Mouse (Mus musculus): Measurements from ENCODE around the gene Tyw5. TPM values are rescaled to one million over a fixed set of nuclear protein-coding genes. Genes with fewer than 3 reads are reported as not detected.
A peak's percentile ranks its signal among the peaks of the same experiment; 100 is the strongest.

Tyw5 gene
- 20.4 and 21.9 TPM in 2 replicates for polyA plus RNA-seq (2016; fragmentation: Nextera tagmentation; extraction: Ambion mirVana)

DNA sequence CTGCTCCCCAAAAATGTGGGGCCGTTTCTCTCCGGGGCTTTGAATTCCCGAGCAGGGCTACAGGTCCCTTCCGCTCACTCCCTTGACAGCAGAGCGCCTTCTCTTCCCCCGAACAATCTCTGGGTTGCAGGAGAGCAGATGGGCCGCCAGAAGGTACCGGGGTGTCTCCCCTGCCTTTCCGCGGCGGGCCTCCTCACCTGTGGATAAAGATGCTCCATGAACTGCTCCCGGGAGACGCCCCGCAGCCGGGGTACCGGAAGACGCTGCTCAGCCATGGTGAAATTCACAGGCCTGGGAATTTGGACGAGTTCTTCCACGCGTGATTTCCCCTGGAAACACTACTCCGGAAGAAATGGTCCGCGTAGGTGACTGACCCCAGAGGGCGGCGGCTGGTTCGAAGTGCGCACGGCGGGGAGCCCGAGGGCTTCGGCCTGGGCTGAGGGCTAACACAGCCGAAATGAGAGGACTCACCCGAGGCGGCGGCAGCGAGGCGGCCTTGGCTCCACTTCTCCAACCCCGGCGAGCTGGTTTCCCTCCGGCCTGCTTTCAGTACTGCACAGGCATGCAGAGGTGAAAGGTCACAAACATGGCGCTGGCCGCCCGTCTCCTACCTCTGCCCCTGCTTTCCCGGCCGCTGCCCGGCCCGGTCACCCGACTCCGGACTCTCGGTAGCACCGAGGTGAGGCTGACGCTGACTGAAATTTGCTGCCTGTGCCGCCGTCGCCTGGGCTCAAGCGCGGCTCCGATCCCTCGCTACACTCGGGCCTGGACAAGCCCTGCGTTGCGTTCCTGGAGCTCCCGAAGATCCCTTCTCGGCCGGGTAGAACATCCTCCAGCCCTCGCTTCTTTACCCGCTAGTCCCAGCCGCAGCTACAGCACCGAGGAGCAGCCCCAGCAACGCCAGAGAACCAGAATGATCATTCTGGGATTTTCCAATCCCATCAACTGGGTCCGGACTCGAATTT is at the start of gene Tyw5, which contains the start of gene Maip1:
TSS of gene Tyw5 (minus strand) at position 915 of the 965 bp plus-strand sequence.
TSS of gene Maip1 (plus strand) at position 142 of the 965 bp plus-strand sequence.
- Histone ChIP-seq H3K9ac (peak within 1 kb of the TSS; percentile 95), H3K36me3 (peaks cover 6% of the 10 kb centered on the region), H3K4me3 (peak within 1 kb of the TSS; percentile 94), H3K9me3 (replicated peaks) (no peaks in the 10 kb centered on the region), H3K27me3 (replicated peaks) (no peaks in the 10 kb centered on the region), H3K4me1 (replicated peaks) (peaks cover 19% of the 10 kb centered on the region), H3K27ac (ENCODE audit: poor library complexity, severe bottlenecking) (peak within 1 kb of the TSS; percentile 87), H3K4me2 (peak within 1 kb of the TSS; percentile 89)
- WGBS, result under 1% methylated on average over 72 of the region's 72 CpGs
- peak; percentile 90 for ATAC-seq (ENCODE audit: insufficient number of reproducible peaks, low FRiP score)

DNA sequence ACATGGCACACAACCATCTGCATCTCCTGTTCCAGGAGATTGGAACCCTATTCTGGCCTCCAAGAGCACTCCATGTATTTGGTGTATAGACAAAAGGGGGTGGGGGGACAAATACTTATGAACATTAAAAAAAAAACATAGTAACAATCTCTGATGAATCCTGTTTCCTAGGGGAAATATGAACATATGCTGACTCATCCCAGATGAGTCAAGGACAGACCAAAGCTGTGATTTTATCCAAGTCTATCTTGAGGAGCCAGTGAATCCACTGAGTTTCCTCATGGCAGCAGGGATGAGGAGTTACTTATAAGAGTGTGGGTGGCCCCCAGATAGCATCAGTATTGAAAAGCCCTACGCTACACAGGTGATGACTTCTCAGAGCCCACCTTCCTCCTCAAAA is 43.3 kb upstream of the Tyw5 start:
- 88% methylated on average over 1 of the region's 1 CpGs for WGBS
- Histone ChIP-seq H3K4me1 (replicated peaks) (no peaks in the 10 kb centered on the region), H3K4me3 (no peak overlapping the region), H3K9me3 (replicated peaks) (no peaks in the 10 kb centered on the region), H3K4me2 (no peak overlapping the region), H3K9ac (no peak overlapping the region), H3K36me3 (no peaks in the 10 kb centered on the region), H3K27me3 (replicated peaks) (no peaks in the 10 kb centered on the region), H3K27ac (ENCODE audit: poor library complexity, severe bottlenecking) (no peak overlapping the region)
- ATAC-seq (ENCODE audit: insufficient number of reproducible peaks, low FRiP score), result no peak

DNA sequence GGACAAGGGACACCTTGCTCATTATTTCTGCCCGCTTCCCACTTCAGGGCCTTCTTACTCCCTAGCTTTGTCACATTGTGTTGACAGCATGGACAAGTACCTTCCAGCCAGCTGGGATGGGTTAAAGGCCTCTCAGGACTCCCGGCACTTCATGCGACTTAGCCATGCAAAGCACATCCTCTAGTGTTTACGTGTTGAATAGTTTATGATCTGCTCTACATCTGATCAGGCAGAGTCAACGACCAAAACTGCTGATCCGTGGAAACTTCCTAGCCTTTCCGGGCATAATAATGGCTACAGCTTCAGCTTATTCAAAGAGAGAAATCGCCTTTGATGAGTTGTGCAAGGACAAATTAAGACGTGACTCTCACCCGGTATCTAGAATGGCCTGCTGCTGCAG is 38.8 kb upstream of the Tyw5 start:
- no peak for ATAC-seq (ENCODE audit: insufficient number of reproducible peaks, low FRiP score)

DNA sequence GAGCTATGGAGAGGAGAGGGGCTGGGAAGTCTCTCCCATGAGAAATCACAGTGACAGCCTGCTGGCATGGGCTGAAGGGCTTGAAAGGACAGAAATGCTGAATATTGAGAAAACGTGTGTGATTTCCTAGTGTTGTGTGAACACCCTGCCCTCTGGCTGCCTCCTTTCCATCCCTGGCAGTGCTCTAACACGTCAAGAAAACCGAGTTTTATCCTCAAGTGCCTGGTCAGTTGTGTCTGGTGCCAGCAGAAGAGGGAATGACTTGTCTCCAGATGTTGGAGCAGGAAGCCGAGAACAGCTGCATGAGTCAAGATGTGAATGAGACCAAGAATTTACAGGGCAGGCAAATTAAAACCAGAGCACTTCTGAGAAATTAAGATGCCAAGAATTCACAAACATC is 33.9 kb upstream of the Tyw5 start:
- H3K4me3 ChIP-seq, result no peak overlapping the region
- no peaks in the 10 kb centered on the region for H3K27me3 ChIP-seq (replicated peaks)
- no peak overlapping the region for H3K4me2 ChIP-seq
- no peaks in the 10 kb centered on the region for H3K36me3 ChIP-seq
- peaks cover 17% of the 10 kb centered on the region for H3K4me1 ChIP-seq (replicated peaks)
- H3K9me3 ChIP-seq (replicated peaks), result no peaks in the 10 kb centered on the region
- no peak overlapping the region for H3K27ac ChIP-seq (ENCODE audit: poor library complexity, severe bottlenecking)
- 44% methylated on average over 4 of the region's 4 CpGs for WGBS
- H3K9ac ChIP-seq, result no peak overlapping the region
- no peak for ATAC-seq (ENCODE audit: insufficient number of reproducible peaks, low FRiP score)

More for the DNA sequence above, 38.8 kb upstream of the Tyw5 start:
- no peaks in the 10 kb centered on the region for H3K9me3 ChIP-seq (replicated peaks)
- no peak overlapping the region for H3K4me3 ChIP-seq
- H3K9ac ChIP-seq, result no peak overlapping the region
- H3K27me3 ChIP-seq (replicated peaks), result no peaks in the 10 kb centered on the region
- no peak overlapping the region for H3K27ac ChIP-seq (ENCODE audit: poor library complexity, severe bottlenecking)
- H3K36me3 ChIP-seq, result no peaks in the 10 kb centered on the region
- no peak overlapping the region for H3K4me2 ChIP-seq
- WGBS, result 67% methylated on average over 10 of the region's 10 CpGs
- no peaks in the 10 kb centered on the region for H3K4me1 ChIP-seq (replicated peaks)

DNA sequence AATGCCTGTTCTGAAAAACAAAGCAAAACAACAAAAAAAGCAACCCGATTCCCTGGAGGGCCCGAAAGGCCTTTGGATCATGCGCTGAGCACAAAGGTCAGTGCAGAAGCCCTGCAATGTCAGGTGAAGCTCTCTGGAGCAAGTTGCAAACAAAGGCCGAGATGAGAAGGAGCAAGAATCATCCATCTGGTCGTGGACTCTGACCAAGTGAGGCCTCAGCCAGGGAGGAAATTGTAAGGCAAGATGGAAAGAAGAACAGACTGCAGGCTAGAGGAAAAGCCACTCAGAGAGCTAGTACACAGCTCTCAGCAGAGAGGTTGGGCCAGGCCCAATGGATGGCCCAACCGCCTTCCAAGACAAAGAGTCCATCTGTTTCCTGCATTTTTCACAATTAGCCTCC is 32.1 kb upstream of the Tyw5 start:
- no peak overlapping the region for H3K9ac ChIP-seq
- H3K27me3 ChIP-seq (replicated peaks), result no peaks in the 10 kb centered on the region
- no peak overlapping the region for H3K4me3 ChIP-seq
- H3K4me2 ChIP-seq, result no peak overlapping the region
- peaks cover 17% of the 10 kb centered on the region for H3K4me1 ChIP-seq (replicated peaks)
- WGBS, result 73% methylated on average over 6 of the region's 6 CpGs
- no peaks in the 10 kb centered on the region for H3K9me3 ChIP-seq (replicated peaks)
- no peaks in the 10 kb centered on the region for H3K36me3 ChIP-seq
- H3K27ac ChIP-seq (ENCODE audit: poor library complexity, severe bottlenecking), result no peak overlapping the region
- no peak for ATAC-seq (ENCODE audit: insufficient number of reproducible peaks, low FRiP score)

DNA sequence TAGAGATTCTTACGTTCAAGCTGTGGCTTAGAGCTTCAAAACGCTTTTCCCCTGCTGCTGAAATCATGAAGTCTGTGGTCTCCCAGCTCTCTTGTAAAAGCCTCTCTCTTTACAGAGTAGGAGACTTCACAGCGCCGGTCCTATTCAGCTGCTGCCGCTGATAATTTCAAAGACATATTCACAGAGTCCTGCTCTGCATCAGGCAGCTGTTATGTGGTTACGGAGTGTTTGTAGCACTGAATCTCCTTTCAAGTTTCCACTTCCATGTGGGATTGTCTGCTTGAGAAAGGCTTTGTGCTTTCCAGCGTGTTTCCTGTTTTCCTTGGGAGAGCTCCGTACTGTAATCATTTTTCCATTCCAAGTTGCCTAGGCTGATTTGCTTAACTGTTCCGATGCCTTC is 30.1 kb upstream of the Tyw5 start:
- peak overlapping the region; percentile 56 for H3K4me2 ChIP-seq
- H3K27ac ChIP-seq (ENCODE audit: poor library complexity, severe bottlenecking), result peak overlapping the region; percentile 78
- peak; percentile 75 for ATAC-seq (ENCODE audit: insufficient number of reproducible peaks, low FRiP score)
- H3K4me3 ChIP-seq, result peak overlapping the region; percentile 15
- H3K9ac ChIP-seq, result no peak overlapping the region
- no peaks in the 10 kb centered on the region for H3K27me3 ChIP-seq (replicated peaks)
- H3K9me3 ChIP-seq (replicated peaks), result no peaks in the 10 kb centered on the region
- WGBS, result 26% methylated on average over 9 of the region's 9 CpGs
- H3K36me3 ChIP-seq, result no peaks in the 10 kb centered on the region
- H3K4me1 ChIP-seq (replicated peaks), result peaks cover 17% of the 10 kb centered on the region

DNA sequence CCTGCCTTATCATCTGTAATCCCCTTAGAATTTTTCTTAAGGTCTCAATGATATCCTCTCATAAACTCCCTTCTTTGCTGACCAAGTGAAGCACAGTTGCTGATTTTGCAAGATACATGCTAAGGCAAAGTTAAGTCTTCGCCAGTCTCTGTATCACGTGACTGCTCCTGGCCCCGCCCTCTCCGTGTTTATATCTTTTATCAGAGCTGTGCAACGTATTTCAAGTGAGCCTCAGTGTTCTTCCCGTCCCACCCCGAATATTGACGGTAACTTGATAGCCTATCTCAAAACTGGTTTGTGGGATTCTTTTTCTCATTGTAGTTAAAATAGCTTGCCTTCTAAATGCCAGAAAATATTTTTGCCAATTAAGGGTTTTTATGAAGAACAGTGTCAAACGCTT is 29.5 kb upstream of the Tyw5 start:
- Histone ChIP-seq H3K4me2 (peak overlapping the region; percentile 56), H3K9ac (no peak overlapping the region), H3K4me1 (replicated peaks) (peaks cover 17% of the 10 kb centered on the region), H3K27ac (ENCODE audit: poor library complexity, severe bottlenecking) (peak overlapping the region; percentile 78), H3K4me3 (peak overlapping the region; percentile 15), H3K27me3 (replicated peaks) (no peaks in the 10 kb centered on the region), H3K9me3 (replicated peaks) (no peaks in the 10 kb centered on the region), H3K36me3 (no peaks in the 10 kb centered on the region)
- peak; percentile 68; the same call in 1 of the 2 replicates for ATAC-seq (ENCODE audit: insufficient number of reproducible peaks, low FRiP score)
- WGBS, result 31% methylated on average over 9 of the region's 9 CpGs

DNA sequence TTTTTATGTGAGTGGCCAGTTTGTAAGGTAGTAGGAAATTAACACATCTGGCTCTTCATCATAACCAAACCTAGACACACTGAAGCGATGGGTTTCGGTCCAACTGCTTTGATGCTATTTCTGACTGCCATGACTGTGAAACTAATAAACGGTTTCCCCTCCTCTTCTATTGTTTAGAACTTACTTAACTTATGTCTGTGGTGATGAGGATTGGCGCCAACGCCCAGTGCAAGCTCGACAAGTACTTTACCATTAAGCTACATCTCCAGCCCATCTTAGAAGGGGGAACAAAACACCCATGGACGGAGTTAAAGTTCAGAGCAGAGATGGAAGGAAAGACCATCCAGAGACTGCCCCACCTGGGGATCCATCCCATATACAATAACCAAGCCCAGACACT is 26.2 kb upstream of the Tyw5 start:
- Histone ChIP-seq H3K4me2 (no peak overlapping the region), H3K4me1 (replicated peaks) (peaks cover 12% of the 10 kb centered on the region; the same call in 1 of the 2 replicates), H3K27ac (ENCODE audit: poor library complexity, severe bottlenecking) (no peak overlapping the region), H3K9ac (no peak overlapping the region), H3K36me3 (no peaks in the 10 kb centered on the region), H3K27me3 (replicated peaks) (no peaks in the 10 kb centered on the region), H3K4me3 (no peak overlapping the region), H3K9me3 (replicated peaks) (no peaks in the 10 kb centered on the region)
- ATAC-seq (ENCODE audit: insufficient number of reproducible peaks, low FRiP score), result no peak
- WGBS, result 89% methylated on average over 7 of the region's 7 CpGs

DNA sequence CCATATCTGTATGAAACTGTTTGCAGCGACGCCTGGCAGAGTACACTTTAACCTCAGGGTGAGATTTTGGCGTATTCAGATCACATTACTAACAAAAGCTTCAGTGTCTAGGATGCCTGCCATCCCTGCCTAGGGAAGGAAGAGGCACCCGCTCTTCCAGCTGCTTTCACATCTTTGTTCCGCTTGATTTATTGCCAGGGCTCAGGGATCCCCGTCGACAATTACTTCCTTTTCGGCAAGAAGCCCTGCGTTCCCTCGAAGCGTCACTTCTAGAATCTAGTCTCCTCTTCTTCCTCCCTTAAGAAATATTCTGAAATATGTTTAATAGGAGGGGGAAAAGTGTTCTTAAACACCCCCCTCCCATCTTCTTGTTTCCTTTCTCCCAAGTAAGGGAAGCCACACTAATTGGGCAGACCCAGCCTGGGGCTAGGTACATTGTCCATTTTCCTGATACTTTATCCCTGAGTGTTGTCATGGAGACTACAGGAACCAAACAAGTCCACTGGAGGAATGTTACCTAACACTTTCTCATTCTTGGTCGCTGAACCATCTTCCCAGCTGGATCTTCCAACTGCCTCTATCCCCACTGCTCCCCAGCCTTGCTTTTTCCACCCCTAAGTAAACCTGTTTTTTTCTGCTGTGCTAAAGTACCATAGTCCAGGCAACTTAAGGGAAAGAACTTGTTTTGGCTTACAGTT is 23.0 kb upstream of the Tyw5 start:
- Histone ChIP-seq H3K36me3 (no peaks in the 10 kb centered on the region), H3K27me3 (replicated peaks) (no peaks in the 10 kb centered on the region), H3K4me3 (no peak overlapping the region), H3K9ac (no peak overlapping the region), H3K4me2 (peak overlapping the region; percentile 22), H3K27ac (ENCODE audit: poor library complexity, severe bottlenecking) (no peak overlapping the region), H3K4me1 (replicated peaks) (0 out of 2 replicates have a peak, but pooled peaks cover 4% of the 10 kb centered on the region), H3K9me3 (replicated peaks) (no peaks in the 10 kb centered on the region)
- 31% methylated on average over 12 of the region's 12 CpGs for WGBS
- ATAC-seq (ENCODE audit: insufficient number of reproducible peaks, low FRiP score), result peak; percentile 38; the same call in 1 of the 2 replicates

DNA sequence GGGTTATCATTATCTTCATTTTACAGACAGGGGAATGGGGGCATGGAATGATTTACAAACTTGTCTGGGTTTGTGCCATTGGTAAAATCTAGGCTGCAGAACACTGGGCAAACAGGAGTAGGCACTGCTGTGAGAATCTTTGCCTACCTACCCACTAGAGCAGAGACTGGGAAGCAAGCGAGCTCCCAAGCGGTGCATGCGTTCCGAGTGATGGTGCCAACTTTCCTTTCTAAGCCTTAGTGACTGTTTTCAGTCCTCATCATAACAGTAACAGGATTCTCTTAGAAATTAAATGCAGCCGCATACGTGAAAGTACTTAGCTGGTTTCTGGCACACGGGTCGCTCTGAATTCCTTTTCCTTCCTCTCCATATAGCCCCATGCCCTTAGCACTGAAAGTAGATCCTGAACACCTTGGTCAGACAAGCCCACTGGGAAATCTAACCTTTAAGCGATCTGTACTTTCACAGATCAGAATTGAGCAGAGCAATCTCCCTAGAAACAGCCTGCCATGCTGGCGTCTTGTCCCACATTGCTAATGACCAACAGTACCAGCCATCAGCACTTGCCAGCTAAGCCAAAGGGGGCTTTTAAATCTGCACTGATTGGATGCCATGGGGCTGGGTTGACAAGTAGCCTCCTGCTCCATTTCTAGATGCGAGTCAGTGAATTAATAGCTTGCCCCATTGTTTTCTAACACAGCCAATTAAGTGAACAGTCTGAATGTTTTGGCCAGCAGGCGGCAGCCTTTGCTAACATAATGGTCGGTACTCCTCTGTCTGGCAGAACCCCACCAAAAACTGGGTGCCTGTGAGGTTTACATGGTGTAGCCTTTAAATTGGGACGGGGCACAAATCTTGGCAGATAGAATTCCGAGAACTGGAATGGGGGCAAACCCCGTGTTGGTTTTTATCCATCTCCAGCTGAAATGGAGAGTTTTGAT is 21.7 kb upstream of the Tyw5 start:
- Histone ChIP-seq H3K4me3 (no peak overlapping the region), H3K4me2 (0 out of 2 replicates have a peak overlapping the region, but pooled peaks have one; percentile 17), H3K36me3 (no peaks in the 10 kb centered on the region), H3K9ac (no peak overlapping the region), H3K9me3 (replicated peaks) (no peaks in the 10 kb centered on the region), H3K27me3 (replicated peaks) (no peaks in the 10 kb centered on the region), H3K27ac (ENCODE audit: poor library complexity, severe bottlenecking) (no peak overlapping the region), H3K4me1 (replicated peaks) (0 out of 2 replicates have a peak, but pooled peaks cover 4% of the 10 kb centered on the region)
- 53% methylated on average over 16 of the region's 16 CpGs for WGBS
- peak; percentile 57; the same call in 1 of the 2 replicates for ATAC-seq (ENCODE audit: insufficient number of reproducible peaks, low FRiP score)

Data from heart, embryonic 12.5 days (tissue).